Mouse (Mus musculus) neural tube, embryonic 12.5 days (tissue): ENCODE results near the gene Gm11213. TPM values are rescaled to one million over a fixed set of nuclear protein-coding genes. Genes with fewer than 3 reads are reported as not detected.

Experiments
- ATAC-seq: fragments of 200-750 bp; cut with Nextera tagmentation; 2 replicates; pipeline ENCODE4 v1.8.0; 2017; ENCODE audit warnings: low read depth, mild to moderate bottlenecking, moderate TSS enrichment, moderate library complexity; ENCODE audit not compliant: low FRiP score
- H3K27ac ChIP-seq: fragments of 300-500 bp; sonication (generic); 2 replicates; pipeline ENCODE4 v1.5.1; 2016
- H3K27me3 ChIP-seq: fragments of 300-500 bp; sonication (generic); replicated peaks from 2 replicates; pipeline ENCODE4 v1.6.1; 2016; ENCODE audit warnings: mild to moderate bottlenecking
- H3K36me3 ChIP-seq: fragments of 300-500 bp; sonication (generic); 2 replicates; pipeline ENCODE4 v1.6.1; 2016; ENCODE audit warnings: mild to moderate bottlenecking
- H3K4me1 ChIP-seq: fragments of 300-500 bp; sonication (generic); 2 replicates; pipeline ENCODE4 v1.6.1; 2016
- H3K4me2 ChIP-seq: fragments of 300-500 bp; sonication (generic); replicated peaks from 2 replicates; pipeline ENCODE4 v1.6.1; 2016; ENCODE audit warnings: mild to moderate bottlenecking
- H3K4me3 ChIP-seq: fragments of 300-500 bp; sonication (generic); 2 replicates; pipeline ENCODE4 v1.5.1; 2016
- H3K9ac ChIP-seq: fragments of 300-500 bp; sonication (generic); 2 replicates; pipeline ENCODE4 v1.6.1; 2016; ENCODE audit warnings: mild to moderate bottlenecking
- H3K9me3 ChIP-seq: fragments of 300-500 bp; sonication (generic); 2 replicates; pipeline ENCODE4 v1.6.1; 2016; ENCODE audit warnings: mild to moderate bottlenecking
- WGBS: fragments of 180-500 bp; shearing (Covaris S2); methylation state at CpG from one replicate; pipeline ENCODE4 v1.1.7; 2016; 5-methylcytosine and 5-hydroxymethylcytosine counted together
- polyA plus RNA-seq: library from polyadenylated mRNA; unstranded; fragments of >200 nt; fragmentation: Nextera tagmentation; extraction: Ambion mirVana; gene quantifications from 2 replicates; pipeline ENCODE4 v1.2.1, GENCODE M21; 2016

Gm11213 gene
- polyA plus RNA-seq, 1 experiment from 2014 or later: not detected

GRCm38 (mm10) chr4:63601263-63601662 is 3.8 kb downstream of the Gm11213 start:
- H3K4me1 ChIP-seq: no peaks in the 10 kb centered on the region
- H3K9me3 ChIP-seq: no peaks in the 10 kb centered on the region
- H3K9ac ChIP-seq: no peak overlapping the region
- H3K4me2 ChIP-seq: no peak overlapping the region
- no peak overlapping the region for H3K27ac ChIP-seq
- no peaks in the 10 kb centered on the region for H3K36me3 ChIP-seq
- H3K27me3 ChIP-seq: no peaks in the 10 kb centered on the region
- ATAC-seq: no peak
- no peak overlapping the region for H3K4me3 ChIP-seq

DNA sequence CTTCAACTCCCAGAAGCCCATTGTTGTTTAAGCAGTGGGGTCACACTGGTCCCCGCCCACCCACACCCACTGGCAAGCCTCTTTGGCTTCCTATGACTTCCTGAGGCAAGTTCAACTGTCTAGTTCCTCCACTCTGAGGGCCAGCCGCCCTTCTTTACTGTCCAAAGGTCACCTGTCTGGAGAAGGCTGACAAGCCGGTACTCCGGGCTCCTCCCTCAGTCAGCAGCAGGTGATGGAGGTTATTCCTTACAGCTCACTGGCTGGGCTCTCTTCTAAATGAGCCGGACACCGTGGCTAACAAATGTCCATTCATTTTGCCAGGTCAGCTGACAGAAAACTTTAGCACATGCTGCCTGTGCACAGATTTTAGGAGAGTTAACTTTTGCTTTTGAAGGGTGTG is 4.3 kb downstream of the Gm11213 start:
- Histone ChIP-seq H3K27me3 (no peaks in the 10 kb centered on the region), H3K27ac (no peak overlapping the region), H3K4me3 (no peak overlapping the region), H3K4me2 (no peak overlapping the region), H3K9me3 (no peaks in the 10 kb centered on the region), H3K9ac (no peak overlapping the region), H3K36me3 (no peaks in the 10 kb centered on the region), H3K4me1 (no peaks in the 10 kb centered on the region)
- 87% methylated on average over 6 of the region's 6 CpGs for WGBS
- ATAC-seq: no peak

DNA sequence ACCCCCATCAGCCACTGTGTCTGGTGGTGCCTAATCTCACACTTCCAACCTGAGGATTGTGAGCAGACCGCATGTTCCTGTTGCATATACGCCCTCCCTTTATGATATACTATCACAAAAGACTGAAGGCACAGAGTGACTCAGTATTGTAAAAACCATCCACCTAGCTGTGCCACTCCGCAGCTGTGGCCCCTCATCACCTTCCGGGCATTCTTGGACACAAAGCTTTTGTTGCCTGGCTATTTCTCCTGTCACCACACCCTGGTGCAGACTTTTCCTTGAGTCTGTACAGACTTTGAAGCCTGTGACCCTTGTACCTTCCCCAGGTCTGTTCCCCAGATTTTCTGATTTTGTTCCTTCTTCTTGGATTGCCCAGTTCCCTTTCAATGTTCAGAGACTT is 9.1 kb downstream of the Gm11213 start:
- H3K36me3 ChIP-seq: no peaks in the 10 kb centered on the region
- H3K9me3 ChIP-seq: no peaks in the 10 kb centered on the region
- no peaks in the 10 kb centered on the region for H3K4me1 ChIP-seq
- H3K27ac ChIP-seq: no peak overlapping the region
- no peaks in the 10 kb centered on the region for H3K27me3 ChIP-seq
- over 99% methylated on average over 4 of the region's 4 CpGs for WGBS
- no peak for ATAC-seq
- H3K4me2 ChIP-seq: no peak overlapping the region
- H3K4me3 ChIP-seq: no peak overlapping the region
- H3K9ac ChIP-seq: no peak overlapping the region

DNA sequence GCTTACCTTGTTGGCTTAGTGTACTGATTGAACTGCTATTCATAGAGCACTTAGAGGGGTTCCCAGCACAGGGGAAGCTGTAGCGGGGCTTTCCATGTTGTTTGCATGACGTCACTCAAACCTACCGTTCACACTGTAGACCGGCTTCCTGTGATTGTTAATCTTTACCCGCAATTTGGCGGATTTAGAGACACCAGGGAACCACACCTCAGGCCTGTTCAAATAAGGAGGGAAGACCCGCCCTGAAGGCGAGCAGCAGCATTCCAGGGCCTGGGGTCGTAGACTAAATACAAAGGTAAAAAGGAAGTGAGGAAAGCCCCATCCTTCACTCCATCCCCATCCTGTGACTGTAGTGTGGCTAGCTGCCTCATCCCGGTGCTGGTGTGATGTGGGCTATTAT is 9.8 kb downstream of the Gm11213 start:
- no peak overlapping the region for H3K4me2 ChIP-seq
- H3K27me3 ChIP-seq: no peaks in the 10 kb centered on the region
- no peak for ATAC-seq
- H3K4me1 ChIP-seq: no peaks in the 10 kb centered on the region
- H3K27ac ChIP-seq: no peak overlapping the region
- WGBS: 83% methylated on average over 10 of the region's 10 CpGs
- H3K4me3 ChIP-seq: no peak overlapping the region
- H3K9ac ChIP-seq: no peak overlapping the region
- no peaks in the 10 kb centered on the region for H3K9me3 ChIP-seq
- no peaks in the 10 kb centered on the region for H3K36me3 ChIP-seq

- H3K4me3 ChIP-seq: no peak overlapping the region
- WGBS: 82% methylated on average over 5 of the region's 5 CpGs
- no peak overlapping the region for H3K9ac ChIP-seq
- no peaks in the 10 kb centered on the region for H3K9me3 ChIP-seq
- H3K4me1 ChIP-seq: no peaks in the 10 kb centered on the region
- H3K4me2 ChIP-seq: no peak overlapping the region
- no peak overlapping the region for H3K27ac ChIP-seq
- ATAC-seq: no peak
- H3K36me3 ChIP-seq: no peaks in the 10 kb centered on the region
- no peaks in the 10 kb centered on the region for H3K27me3 ChIP-seq
These were observed 10.5 kb downstream of the Gm11213 start for GRCm38 (mm10) chr4:63594459-63595110.

- Histone ChIP-seq H3K36me3 (no peaks in the 10 kb centered on the region), H3K27ac (no peak overlapping the region), H3K27me3 (no peaks in the 10 kb centered on the region), H3K9me3 (no peaks in the 10 kb centered on the region), H3K4me3 (no peak overlapping the region), H3K9ac (no peak overlapping the region), H3K4me1 (no peaks in the 10 kb centered on the region), H3K4me2 (no peak overlapping the region)
- WGBS: 89% methylated on average over 4 of the region's 4 CpGs
- ATAC-seq: no peak
These were observed 14.5 kb downstream of the Gm11213 start for GRCm38 (mm10) chr4:63590538-63590937.

GRCm38 (mm10) chr4:63589987-63590386 is 15.1 kb downstream of the Gm11213 start:
- WGBS: 93% methylated on average over 7 of the region's 7 CpGs
- no peaks in the 10 kb centered on the region for H3K9me3 ChIP-seq
- no peaks in the 10 kb centered on the region for H3K27me3 ChIP-seq
- H3K4me2 ChIP-seq: no peak overlapping the region
- no peaks in the 10 kb centered on the region for H3K4me1 ChIP-seq
- no peak overlapping the region for H3K27ac ChIP-seq
- ATAC-seq: no peak
- no peak overlapping the region for H3K4me3 ChIP-seq
- no peak overlapping the region for H3K9ac ChIP-seq
- no peaks in the 10 kb centered on the region for H3K36me3 ChIP-seq

- Histone ChIP-seq H3K9ac (no peak overlapping the region), H3K4me3 (no peak overlapping the region), H3K36me3 (no peaks in the 10 kb centered on the region), H3K27ac (no peak overlapping the region), H3K9me3 (no peaks in the 10 kb centered on the region), H3K4me2 (no peak overlapping the region), H3K4me1 (no peaks in the 10 kb centered on the region), H3K27me3 (no peaks in the 10 kb centered on the region)
- no peak for ATAC-seq
- WGBS: 77% methylated on average over 2 of the region's 2 CpGs
These were observed 18.8 kb downstream of the Gm11213 start for GRCm38 (mm10) chr4:63586240-63586639.

- no peaks in the 10 kb centered on the region for H3K9me3 ChIP-seq
- H3K36me3 ChIP-seq: no peaks in the 10 kb centered on the region
- 85% methylated on average over 10 of the region's 10 CpGs for WGBS
- H3K4me3 ChIP-seq: no peak overlapping the region
- no peaks in the 10 kb centered on the region for H3K27me3 ChIP-seq
- no peak overlapping the region for H3K4me2 ChIP-seq
- peaks cover 2% of the 10 kb centered on the region; the same call in 1 of the 2 replicates for H3K4me1 ChIP-seq
- no peak for ATAC-seq
- no peak overlapping the region for H3K9ac ChIP-seq
- no peak overlapping the region for H3K27ac ChIP-seq
These were observed 19.8 kb downstream of the Gm11213 start for GRCm38 (mm10) chr4:63585216-63585615.

- Histone ChIP-seq H3K9me3 (no peaks in the 10 kb centered on the region), H3K4me3 (no peak overlapping the region), H3K9ac (no peak overlapping the region), H3K27me3 (no peaks in the 10 kb centered on the region), H3K4me2 (no peak overlapping the region), H3K27ac (no peak overlapping the region), H3K36me3 (no peaks in the 10 kb centered on the region), H3K4me1 (peaks cover 8% of the 10 kb centered on the region)
- WGBS: 77% methylated on average over 5 of the region's 5 CpGs
- ATAC-seq: no peak
These were observed 22.5 kb downstream of the Gm11213 start for GRCm38 (mm10) chr4:63582580-63582979.

GRCm38 (mm10) chr4:63580078-63580477 is 25.0 kb downstream of the Gm11213 start:
- no peak overlapping the region for H3K9ac ChIP-seq
- no peaks in the 10 kb centered on the region for H3K27me3 ChIP-seq
- ATAC-seq: peak; percentile 83
- no peaks in the 10 kb centered on the region for H3K36me3 ChIP-seq
- H3K9me3 ChIP-seq: no peaks in the 10 kb centered on the region
- peaks cover 8% of the 10 kb centered on the region for H3K4me1 ChIP-seq
- H3K4me3 ChIP-seq: no peak overlapping the region
- WGBS: 26% methylated on average over 6 of the region's 6 CpGs
- no peak overlapping the region for H3K27ac ChIP-seq
- H3K4me2 ChIP-seq: no peak overlapping the region

GRCm38 (mm10) chr4:63579649-63580048 is 25.4 kb downstream of the Gm11213 start:
- no peaks in the 10 kb centered on the region for H3K27me3 ChIP-seq
- H3K9ac ChIP-seq: no peak overlapping the region
- H3K4me1 ChIP-seq: peaks cover 8% of the 10 kb centered on the region
- 88% methylated on average over 14 of the region's 14 CpGs for WGBS
- 0 out of 2 replicates have a peak, but pooled peaks have one; percentile 49 for ATAC-seq
- no peak overlapping the region for H3K27ac ChIP-seq
- no peaks in the 10 kb centered on the region for H3K9me3 ChIP-seq
- no peak overlapping the region for H3K4me3 ChIP-seq
- H3K36me3 ChIP-seq: no peaks in the 10 kb centered on the region
- H3K4me2 ChIP-seq: no peak overlapping the region

- no peaks in the 10 kb centered on the region for H3K27me3 ChIP-seq
- ATAC-seq: no peak
- no peaks in the 10 kb centered on the region for H3K9me3 ChIP-seq
- 0 out of 2 replicates have a peak, but pooled peaks cover 2% of the 10 kb centered on the region for H3K4me1 ChIP-seq
- no peak overlapping the region for H3K27ac ChIP-seq
- no peak overlapping the region for H3K4me3 ChIP-seq
- H3K4me2 ChIP-seq: no peak overlapping the region
- 94% methylated on average over 5 of the region's 5 CpGs for WGBS
- no peaks in the 10 kb centered on the region for H3K36me3 ChIP-seq
- H3K9ac ChIP-seq: no peak overlapping the region
These were observed 32.4 kb downstream of the Gm11213 start for GRCm38 (mm10) chr4:63572621-63573020.
